Mouse (Mus musculus) small intestine, adult 2 months (tissue): ENCODE measurements around the gene Fermt3.
"Not testable (repeated sequence)": the region's sequence is repeated elsewhere in the genome, so short reads cannot be mapped to it uniquely, and the experiment has no call there.

Experiments used
- CTCF ChIP-seq: fragments of 200-500 bp; IDR thresholded peaks from 2 replicates; pipeline ENCODE4 v1.5.1; 2012; ENCODE audit warnings: low read depth, mild to moderate bottlenecking, control low read depth, inconsistent platforms, low read length, moderate library complexity, mixed read lengths; ENCODE audit not compliant: insufficient replicate concordance, insufficient read length; ENCODE audit errors: extremely low read depth
- POLR2A ChIP-seq: fragments of 200-500 bp; IDR thresholded peaks from 2 replicates; pipeline ENCODE4 v1.6.1; 2012; ENCODE audit warnings: low read depth, mild to moderate bottlenecking, control low read depth, inconsistent platforms, low read length, moderate library complexity

- not testable (repeated sequence) for TF ChIP-seq POLR2A, CTCF
Observed at GRCm38 (mm10) chr19:7053382-7053781, 34.1 kb upstream of the Fermt3 start.
